Mouse (Mus musculus): ENCODE data around the gene Olfr525.

GRCm38 (mm10) chr7:140333717-140334116 is 13.1 kb downstream of the Olfr525 start, which contains the start of gene Olfr527:
- TF ChIP-seq CTCF (conservative IDR thresholded peaks at IDR 0.05 in 1 of 2, IDR thresholded peaks at IDR 0.05 in 1 of 2; ENCODE audit: low read depth in 2 of 2, low read length in 2 of 2), result no peak
- no peak for TF ChIP-seq KAT2A (IDR thresholded peaks at IDR 0.05; ENCODE audit: insufficient replicate concordance, low read length)
- TF ChIP-seq POLR2A (IDR thresholded peaks at IDR 0.05; ENCODE audit: low read depth, low read length), result no peak
- TF ChIP-seq PAX5 (IDR thresholded peaks at IDR 0.05; ENCODE audit: low read length), result no peak
- TF ChIP-seq CHD2 (IDR thresholded peaks at IDR 0.05; ENCODE audit: low read length), result no peak

All from CH12.LX (cell line).